Mouse (Mus musculus): ENCODE measurements at regions not wholly inside any gene's neighbourhood (a gene's known extent, or its start where the extent isn't known, plus 50 kb on each side); places are given as distances from the start of the nearest gene placed in this dataset.
A peak's percentile ranks its signal among the peaks of the same experiment; 100 is the strongest.

GRCm38 (mm10) chr17:45889051-45889450, 143.1 kb downstream of the Vegfa start:
- Histone ChIP-seq H3K27ac (ENCODE audit: low read length) (no peak overlapping the region), H3K27me3 (ENCODE audit: control insufficient read depth, insufficient read depth, low read depth, low read length) (no peaks in the 10 kb centered on the region), H3K4me1 (replicated peaks; ENCODE audit: control insufficient read depth, insufficient read depth, low read length) (peaks cover 24% of the 10 kb centered on the region), H3K4me3 (ENCODE audit: low read length) (no peak overlapping the region), H3K4me2 (ENCODE audit: low read depth, low read length) (no peak overlapping the region), H3K36me3 (ENCODE audit: control insufficient read depth, insufficient read depth, low read length) (no peaks in the 10 kb centered on the region), H3K9me3 (ENCODE audit: control insufficient read depth, low read length) (no peaks in the 10 kb centered on the region), H3K9ac (ENCODE audit: low read length) (no peak overlapping the region)
- no peak for ATAC-seq (ENCODE audit: low read depth)
- 47% methylated on average over 7 of the region's 7 CpGs for WGBS

DNA sequence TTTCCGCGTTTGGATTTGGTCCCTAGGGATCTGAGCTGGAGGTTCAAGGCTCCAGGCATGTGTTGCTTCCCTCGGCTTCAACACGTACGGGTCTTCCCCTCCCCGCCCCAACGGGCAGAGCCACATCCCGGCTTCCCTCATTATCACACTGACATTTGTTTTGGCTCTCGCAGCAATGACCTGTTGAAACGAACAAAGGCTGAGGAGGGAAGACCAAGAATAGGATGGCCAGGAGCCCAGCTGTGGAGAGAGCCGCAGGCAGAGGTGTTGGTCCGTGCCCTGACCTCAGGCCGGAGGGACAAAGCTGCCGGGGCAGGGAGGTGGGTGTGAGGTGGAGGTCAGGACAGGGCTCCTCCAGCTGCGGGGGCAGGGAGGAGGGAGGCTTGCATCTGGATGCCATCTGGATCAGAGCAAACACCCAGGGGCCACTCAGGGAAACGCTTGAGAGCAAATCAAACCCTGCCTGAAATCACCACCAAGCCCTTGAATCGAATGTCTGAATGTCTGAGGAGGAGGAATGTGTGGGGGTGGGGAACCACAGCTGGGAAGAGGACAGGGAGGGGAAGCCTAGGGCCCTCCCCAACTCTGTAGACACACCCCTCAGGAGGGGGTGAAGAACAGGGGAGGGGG, 145.6 kb downstream of the Vegfa start:
- Histone ChIP-seq H3K9me3 (ENCODE audit: control insufficient read depth, low read length) (no peaks in the 10 kb centered on the region), H3K4me1 (replicated peaks; ENCODE audit: control insufficient read depth, insufficient read depth, low read length) (peaks cover 24% of the 10 kb centered on the region), H3K36me3 (ENCODE audit: control insufficient read depth, insufficient read depth, low read length) (no peaks in the 10 kb centered on the region), H3K4me2 (ENCODE audit: low read depth, low read length) (0 out of 2 replicates have a peak overlapping the region, but pooled peaks have one; percentile 5), H3K9ac (ENCODE audit: low read length) (peak overlapping the region; percentile 13; the same call in 1 of the 2 replicates), H3K27ac (ENCODE audit: low read length) (no peak overlapping the region), H3K4me3 (ENCODE audit: low read length) (no peak overlapping the region), H3K27me3 (ENCODE audit: control insufficient read depth, insufficient read depth, low read depth, low read length) (no peaks in the 10 kb centered on the region)
- WGBS = 5% methylated on average over 17 of the region's 17 CpGs
- ATAC-seq (ENCODE audit: low read depth) = peak; percentile 46

DNA sequence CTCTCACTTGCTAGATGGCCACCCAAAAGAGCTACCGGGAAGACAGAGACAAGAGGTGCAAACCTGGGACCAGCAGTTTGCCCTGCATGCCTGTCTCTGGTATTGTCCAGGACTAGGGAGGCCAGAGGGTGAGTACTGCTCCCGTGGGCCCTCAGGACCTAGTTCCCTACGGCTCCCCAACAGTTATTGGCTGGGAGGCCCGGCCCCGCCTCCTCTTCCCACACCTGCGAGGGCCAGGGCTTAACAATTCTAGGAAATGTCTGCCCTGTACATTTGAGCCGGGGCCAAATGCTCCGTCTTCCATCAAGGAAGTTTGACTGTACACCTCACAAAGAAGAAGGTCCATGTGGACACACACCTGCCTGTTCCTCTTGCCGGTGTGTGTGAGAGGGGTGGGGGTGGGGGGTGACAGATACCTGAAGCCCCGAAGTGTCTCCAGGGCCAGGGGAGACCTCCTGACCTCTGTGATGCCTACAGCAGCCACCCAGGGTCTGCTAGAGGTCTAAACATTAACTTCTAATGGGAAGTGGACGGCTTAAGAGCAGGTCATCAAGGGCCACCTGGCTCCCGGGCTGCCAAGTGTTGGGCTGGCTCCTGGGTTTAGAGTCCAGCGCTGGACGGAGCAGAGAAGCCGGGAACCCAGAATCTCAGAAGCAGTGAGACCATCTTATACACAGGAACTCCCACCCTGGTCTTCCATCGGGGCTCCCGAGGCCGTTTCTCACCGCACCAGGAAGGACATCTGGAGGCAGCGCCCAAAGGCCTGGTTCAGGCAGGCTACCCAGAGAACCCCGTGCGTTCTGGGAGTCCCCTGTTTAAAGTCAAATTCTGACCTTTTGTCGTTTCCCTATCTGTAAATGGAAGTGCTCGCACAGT, 146.5 kb downstream of the Vegfa start:
- Histone ChIP-seq H3K27me3 (ENCODE audit: control insufficient read depth, insufficient read depth, low read depth, low read length) (no peaks in the 10 kb centered on the region), H3K9ac (ENCODE audit: low read length) (no peak overlapping the region), H3K36me3 (ENCODE audit: control insufficient read depth, insufficient read depth, low read length) (no peaks in the 10 kb centered on the region), H3K4me3 (ENCODE audit: low read length) (no peak overlapping the region), H3K4me2 (ENCODE audit: low read depth, low read length) (0 out of 2 replicates have a peak overlapping the region, but pooled peaks have one; percentile 5), H3K27ac (ENCODE audit: low read length) (no peak overlapping the region), H3K9me3 (ENCODE audit: control insufficient read depth, low read length) (no peaks in the 10 kb centered on the region), H3K4me1 (replicated peaks; ENCODE audit: control insufficient read depth, insufficient read depth, low read length) (peaks cover 24% of the 10 kb centered on the region)
- WGBS = 34% methylated on average over 24 of the region's 24 CpGs
- ATAC-seq (ENCODE audit: low read depth) = peak; percentile 44; the same call in 1 of the 2 replicates

GRCm38 (mm10) chr17:45884021-45884722, 148.0 kb downstream of the Vegfa start:
- H3K4me1 ChIP-seq (replicated peaks; ENCODE audit: control insufficient read depth, insufficient read depth, low read length) = peaks cover 21% of the 10 kb centered on the region
- ATAC-seq (ENCODE audit: low read depth) = no peak
- 46% methylated on average over 9 of the region's 9 CpGs for WGBS
- H3K9ac ChIP-seq (ENCODE audit: low read length) = no peak overlapping the region
- H3K9me3 ChIP-seq (ENCODE audit: control insufficient read depth, low read length) = no peaks in the 10 kb centered on the region
- no peak overlapping the region for H3K27ac ChIP-seq (ENCODE audit: low read length)
- H3K27me3 ChIP-seq (ENCODE audit: control insufficient read depth, insufficient read depth, low read depth, low read length) = no peaks in the 10 kb centered on the region
- no peak overlapping the region for H3K4me3 ChIP-seq (ENCODE audit: low read length)
- H3K36me3 ChIP-seq (ENCODE audit: control insufficient read depth, insufficient read depth, low read length) = no peaks in the 10 kb centered on the region
- no peak overlapping the region for H3K4me2 ChIP-seq (ENCODE audit: low read depth, low read length)

- Histone ChIP-seq H3K36me3 (ENCODE audit: control insufficient read depth, insufficient read depth, low read length) (no peaks in the 10 kb centered on the region), H3K9me3 (ENCODE audit: control insufficient read depth, low read length) (peaks cover 5% of the 10 kb centered on the region), H3K9ac (ENCODE audit: low read length) (no peak overlapping the region), H3K27ac (ENCODE audit: low read length) (no peak overlapping the region), H3K4me2 (ENCODE audit: low read depth, low read length) (no peak overlapping the region), H3K27me3 (ENCODE audit: control insufficient read depth, insufficient read depth, low read depth, low read length) (no peaks in the 10 kb centered on the region), H3K4me1 (replicated peaks; ENCODE audit: control insufficient read depth, insufficient read depth, low read length) (peaks cover 21% of the 10 kb centered on the region), H3K4me3 (ENCODE audit: low read length) (no peak overlapping the region)
- no peak for ATAC-seq (ENCODE audit: low read depth)
- WGBS = 70% methylated on average over 3 of the region's 3 CpGs
Observed at GRCm38 (mm10) chr17:45882682-45883081, 149.0 kb upstream of the 1600014C23Rik start.

- H3K36me3 ChIP-seq (ENCODE audit: control insufficient read depth, insufficient read depth, low read length) = no peaks in the 10 kb centered on the region
- no peak overlapping the region for H3K4me2 ChIP-seq (ENCODE audit: low read depth, low read length)
- peaks cover 5% of the 10 kb centered on the region for H3K9me3 ChIP-seq (ENCODE audit: control insufficient read depth, low read length)
- H3K9ac ChIP-seq (ENCODE audit: low read length) = no peak overlapping the region
- H3K4me1 ChIP-seq (replicated peaks; ENCODE audit: control insufficient read depth, insufficient read depth, low read length) = peaks cover 12% of the 10 kb centered on the region
- 93% methylated on average over 9 of the region's 9 CpGs for WGBS
- no peak overlapping the region for H3K27ac ChIP-seq (ENCODE audit: low read length)
- no peak overlapping the region for H3K4me3 ChIP-seq (ENCODE audit: low read length)
- no peak for ATAC-seq (ENCODE audit: low read depth)
- no peaks in the 10 kb centered on the region for H3K27me3 ChIP-seq (ENCODE audit: control insufficient read depth, insufficient read depth, low read depth, low read length)
Observed at GRCm38 (mm10) chr17:45881284-45881683, 147.6 kb upstream of the 1600014C23Rik start.

GRCm38 (mm10) chr17:45880761-45881160, 147.1 kb upstream of the 1600014C23Rik start:
- Histone ChIP-seq H3K36me3 (ENCODE audit: control insufficient read depth, insufficient read depth, low read length) (no peaks in the 10 kb centered on the region), H3K9me3 (ENCODE audit: control insufficient read depth, low read length) (peaks cover 5% of the 10 kb centered on the region), H3K27me3 (ENCODE audit: control insufficient read depth, insufficient read depth, low read depth, low read length) (no peaks in the 10 kb centered on the region), H3K4me2 (ENCODE audit: low read depth, low read length) (no peak overlapping the region), H3K4me3 (ENCODE audit: low read length) (no peak overlapping the region), H3K4me1 (replicated peaks; ENCODE audit: control insufficient read depth, insufficient read depth, low read length) (peaks cover 8% of the 10 kb centered on the region), H3K9ac (ENCODE audit: low read length) (no peak overlapping the region), H3K27ac (ENCODE audit: low read length) (no peak overlapping the region)
- no peak for ATAC-seq (ENCODE audit: low read depth)
- 84% methylated on average over 6 of the region's 6 CpGs for WGBS

DNA sequence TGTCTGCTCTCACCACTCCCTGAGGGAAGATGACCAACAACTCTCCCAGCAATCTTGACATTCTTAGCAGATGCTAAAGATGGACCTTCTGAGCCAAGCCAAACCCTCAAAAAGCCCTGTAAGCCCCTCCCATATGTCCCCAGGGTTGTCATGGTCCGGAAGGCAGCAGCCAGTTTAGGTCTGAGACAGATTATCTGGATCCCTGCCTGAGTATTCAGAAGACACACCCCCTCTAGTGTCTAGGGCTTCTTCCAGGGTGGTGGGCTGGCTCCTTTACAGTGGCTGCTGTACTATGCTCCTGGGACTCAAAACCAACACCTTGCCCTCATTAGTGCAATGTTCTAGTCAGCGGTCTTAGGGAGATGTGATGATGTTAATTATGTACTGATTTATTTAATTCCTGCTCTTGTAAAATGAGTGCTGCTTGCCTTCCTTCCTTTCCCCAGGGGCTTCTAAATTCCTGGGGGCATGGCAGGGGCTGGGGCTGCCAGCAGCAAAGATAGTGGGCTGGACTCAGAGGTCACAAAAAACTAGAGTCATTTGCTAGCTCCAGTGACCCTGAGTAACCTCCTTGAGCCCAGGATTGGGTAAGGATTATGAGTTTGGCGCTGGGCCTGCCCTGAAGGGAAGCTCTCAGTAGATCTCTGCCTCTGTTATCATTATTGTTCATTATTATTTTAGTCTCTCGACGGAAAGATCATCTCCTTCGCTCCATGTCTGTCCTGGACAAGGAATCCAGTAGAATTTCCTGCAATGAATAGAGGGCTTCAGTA, 146.0 kb upstream of the 1600014C23Rik start:
- Histone ChIP-seq H3K4me3 (ENCODE audit: low read length) (no peak overlapping the region), H3K27me3 (ENCODE audit: control insufficient read depth, insufficient read depth, low read depth, low read length) (0 out of 2 replicates have a peak, but pooled peaks cover 2% of the 10 kb centered on the region), H3K36me3 (ENCODE audit: control insufficient read depth, insufficient read depth, low read length) (no peaks in the 10 kb centered on the region), H3K9ac (ENCODE audit: low read length) (no peak overlapping the region), H3K4me2 (ENCODE audit: low read depth, low read length) (no peak overlapping the region), H3K27ac (ENCODE audit: low read length) (no peak overlapping the region), H3K9me3 (ENCODE audit: control insufficient read depth, low read length) (peaks cover 5% of the 10 kb centered on the region), H3K4me1 (replicated peaks; ENCODE audit: control insufficient read depth, insufficient read depth, low read length) (no peaks in the 10 kb centered on the region; the same call in 1 of the 2 replicates)
- ATAC-seq (ENCODE audit: low read depth) = peak; percentile 74
- WGBS = 65% methylated on average over 6 of the region's 6 CpGs

Measured in lung, embryonic 16.5 days (tissue).